Mouse (Mus musculus) right cerebral cortex, adult 2 months (tissue): ENCODE data around the gene Lnx1.
A peak's percentile ranks its signal among the peaks of the same experiment; 100 is the strongest.

Experiments
- DNase-seq, 2 experiments: peaks; one replicate each; pipeline ENCODE4 v3.0.0; 2021 to 2022; ENCODE audit warnings: low spot score in 2 of 2

Lnx1 gene

GRCm38 (mm10) chr5:74653766-74654165 is 48.9 kb downstream of the Lnx1 start:
- no peak for DNase-seq

- no peak for DNase-seq
These were observed 53.6 kb downstream of the Lnx1 start for GRCm38 (mm10) chr5:74649122-74649521.

DNA sequence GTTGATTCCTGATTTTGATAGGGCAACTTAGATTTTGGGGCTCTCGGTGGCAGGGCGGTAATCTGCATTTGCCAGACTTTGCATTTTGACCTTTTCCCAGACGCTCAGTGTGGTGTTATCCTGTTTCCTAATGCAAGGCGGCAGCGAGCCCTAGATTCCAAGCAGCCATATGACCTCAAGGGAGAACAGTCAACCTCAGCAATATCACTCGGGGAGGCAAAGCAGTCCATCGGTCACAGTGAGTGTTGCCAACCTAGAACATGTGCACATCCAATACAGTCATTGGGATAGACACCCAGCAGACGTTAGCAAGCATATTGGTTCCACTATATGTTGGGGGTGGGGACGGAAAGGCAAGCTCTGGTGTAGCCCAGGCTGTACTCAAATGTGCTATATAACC is 54.5 kb downstream of the Lnx1 start:
- no peak for DNase-seq

GRCm38 (mm10) chr5:74647584-74647984 is 55.1 kb downstream of the Lnx1 start:
- DNase-seq: no peak

- no peak for DNase-seq
These were observed 60.4 kb downstream of the Lnx1 start for GRCm38 (mm10) chr5:74642291-74642690.

- peak; percentile 13 to 19 for DNase-seq
These were observed 61.7 kb downstream of the Lnx1 start for GRCm38 (mm10) chr5:74641000-74641399.

DNA sequence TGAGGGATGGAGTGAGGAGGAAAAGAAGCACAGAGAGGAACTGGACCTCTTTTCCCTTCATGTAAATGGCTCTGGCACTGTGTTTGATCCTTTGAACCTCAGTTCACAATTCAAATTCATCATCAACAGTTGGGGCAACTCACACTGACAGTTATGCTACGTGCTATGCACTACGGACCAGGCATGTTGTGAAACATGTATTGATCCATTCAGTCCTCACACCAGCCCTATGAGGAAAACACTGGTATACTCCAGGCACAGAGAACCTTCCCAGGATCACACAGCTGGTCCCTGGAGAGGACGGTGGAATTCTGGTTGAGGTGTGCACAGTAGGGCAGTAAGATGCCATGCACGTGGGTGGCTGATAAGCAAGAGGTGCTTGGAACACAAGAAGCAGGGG is 62.2 kb downstream of the Lnx1 start:
- DNase-seq: no peak

DNA sequence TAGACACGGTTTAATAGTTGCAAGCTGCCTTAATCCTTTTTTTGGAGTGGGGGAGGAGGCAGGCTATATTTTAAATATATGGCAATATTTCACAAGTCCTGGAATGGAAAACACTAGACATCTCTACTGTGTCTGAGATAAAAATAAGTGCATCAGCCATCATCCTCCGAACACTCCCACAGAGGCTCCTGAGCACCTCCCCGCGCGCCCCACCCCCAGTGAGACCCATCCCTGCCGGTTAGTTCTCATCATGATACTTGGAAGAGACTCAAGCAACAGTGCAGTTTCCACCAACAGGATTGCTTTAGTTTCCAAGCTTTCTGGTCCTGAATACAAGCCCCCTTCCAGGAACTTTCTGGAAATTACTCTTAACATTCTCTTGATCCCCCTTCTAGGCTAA is 63.2 kb downstream of the Lnx1 start:
- peak; percentile 18 to 21 for DNase-seq

- DNase-seq: no peak
These were observed 68.3 kb downstream of the Lnx1 start for GRCm38 (mm10) chr5:74634391-74634790.

DNA sequence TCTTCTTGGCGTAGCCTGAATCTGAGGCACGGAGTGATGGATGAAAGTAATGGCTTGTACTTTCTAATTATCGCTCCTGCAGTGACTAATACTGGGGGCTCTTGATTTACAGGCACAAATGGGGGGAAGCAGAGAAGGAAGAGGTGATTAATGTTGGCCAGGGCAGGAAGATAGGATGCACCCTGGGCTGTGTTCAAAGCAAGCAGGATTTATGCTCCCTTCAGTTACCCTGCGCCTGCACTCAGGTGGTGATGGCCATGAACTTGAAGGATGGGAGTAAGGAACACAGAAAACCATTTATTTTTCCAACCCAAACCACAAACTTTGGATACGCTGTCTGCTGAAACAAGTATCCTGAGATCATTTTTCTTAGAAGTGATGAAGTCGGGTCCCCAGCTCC is 69.3 kb downstream of the Lnx1 start:
- DNase-seq: no peak

DNA sequence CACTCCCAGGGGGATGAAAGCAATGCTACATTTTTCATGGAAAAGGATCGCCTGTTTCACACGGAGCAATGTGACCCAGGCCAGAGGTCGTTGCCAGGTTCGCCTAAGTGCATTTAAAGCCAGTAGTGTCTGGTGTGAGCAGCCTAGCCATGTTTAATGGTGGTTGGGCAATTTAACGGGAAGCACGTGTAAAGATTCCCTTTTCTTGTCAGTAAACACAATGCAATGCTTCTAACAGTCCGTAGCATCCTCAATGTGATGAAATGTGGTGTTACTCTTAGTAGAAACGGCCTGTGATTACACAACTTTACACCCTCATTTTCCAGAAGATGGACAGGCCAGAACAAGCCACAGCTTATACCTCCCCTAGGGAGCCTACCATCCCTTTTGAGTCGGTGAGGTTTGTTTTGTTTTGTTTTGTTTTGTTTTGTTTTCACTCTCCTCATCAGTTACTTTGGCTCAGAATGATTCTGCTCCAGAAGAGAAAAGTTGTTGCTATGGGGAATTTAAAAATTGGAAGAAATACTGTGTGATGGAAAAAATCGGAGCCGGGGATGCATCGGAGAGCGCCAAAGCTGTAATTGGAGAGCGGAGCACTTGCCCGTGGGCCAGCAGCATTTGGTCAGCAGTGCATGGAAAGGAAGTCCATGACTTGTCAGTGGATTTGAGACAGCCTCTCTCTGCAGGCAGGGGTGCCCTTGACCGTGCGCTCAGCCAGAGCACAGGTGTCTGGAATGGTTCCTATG is 70.2 kb downstream of the Lnx1 start:
- no peak for DNase-seq

DNA sequence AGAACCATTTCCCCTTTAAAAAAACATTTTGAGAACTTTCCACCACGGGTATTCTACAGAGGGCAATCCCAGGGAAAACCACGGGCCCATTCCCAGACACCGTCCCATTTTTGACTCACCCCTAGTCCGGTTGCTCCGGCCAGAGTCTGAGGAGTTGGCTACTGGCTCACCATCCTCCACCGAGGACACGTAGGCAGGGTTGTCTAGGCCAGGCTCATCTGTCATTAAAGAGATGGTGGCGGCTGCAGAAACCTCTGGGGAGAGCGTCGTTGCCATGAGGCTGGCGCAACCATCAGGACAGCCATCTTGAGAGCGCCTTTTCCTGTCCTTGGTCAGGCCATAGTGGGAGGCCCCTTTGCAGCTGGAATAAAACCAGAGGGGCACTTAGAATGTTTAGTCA is 74.7 kb downstream of the Lnx1 start:
- DNase-seq: no peak

DNA sequence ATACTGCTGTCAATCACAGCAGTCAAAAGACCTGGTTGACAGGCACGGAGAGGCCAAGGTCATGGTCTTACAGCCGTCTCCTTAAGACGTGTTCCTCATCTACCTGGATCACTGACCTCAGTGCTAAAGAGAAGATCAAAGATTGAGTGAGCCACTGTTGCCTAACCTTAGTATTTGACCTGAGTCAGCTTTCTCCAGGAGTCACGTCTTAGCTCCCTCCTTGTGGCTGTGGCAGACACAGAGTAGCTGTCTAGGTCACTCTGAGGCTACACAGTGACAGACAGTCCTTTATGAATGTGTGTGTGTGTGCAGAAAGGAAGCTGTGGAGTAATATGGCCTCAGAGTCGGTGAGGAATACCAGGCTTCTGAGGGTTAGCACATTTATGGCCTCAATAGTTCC is 78.3 kb downstream of the Lnx1 start:
- DNase-seq: no peak

- DNase-seq: no peak
These were observed 79.3 kb downstream of the Lnx1 start for GRCm38 (mm10) chr5:74623316-74624000.

- DNase-seq: no peak
These were observed 80.8 kb downstream of the Lnx1 start for GRCm38 (mm10) chr5:74621691-74622470.

DNA sequence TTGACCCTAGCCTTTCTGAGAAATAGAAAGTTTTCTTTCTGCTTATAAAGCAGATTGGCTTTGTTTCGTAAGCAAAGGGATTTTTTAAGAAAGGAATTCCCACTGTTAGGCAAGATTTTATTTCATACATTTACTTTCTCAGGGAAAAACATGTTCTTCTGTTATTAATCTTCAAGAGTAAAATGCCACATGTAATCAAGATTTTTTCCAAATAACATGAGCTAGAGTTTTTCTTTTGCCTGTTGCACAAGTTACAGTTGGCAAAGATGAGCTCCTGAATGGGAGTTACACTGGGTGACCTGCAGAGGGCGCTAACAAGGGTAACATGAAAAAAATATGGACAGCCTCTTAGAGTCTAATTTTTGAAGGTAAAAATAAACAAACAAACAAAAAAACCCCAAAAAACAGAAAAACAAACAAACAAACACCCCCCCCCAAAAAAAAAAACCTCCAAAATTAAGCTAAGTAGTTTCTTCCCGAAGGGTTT is 84.1 kb downstream of the Lnx1 start:
- DNase-seq: no peak

GRCm38 (mm10) chr5:74617816-74618572 is 84.7 kb downstream of the Lnx1 start:
- no peak for DNase-seq

DNA sequence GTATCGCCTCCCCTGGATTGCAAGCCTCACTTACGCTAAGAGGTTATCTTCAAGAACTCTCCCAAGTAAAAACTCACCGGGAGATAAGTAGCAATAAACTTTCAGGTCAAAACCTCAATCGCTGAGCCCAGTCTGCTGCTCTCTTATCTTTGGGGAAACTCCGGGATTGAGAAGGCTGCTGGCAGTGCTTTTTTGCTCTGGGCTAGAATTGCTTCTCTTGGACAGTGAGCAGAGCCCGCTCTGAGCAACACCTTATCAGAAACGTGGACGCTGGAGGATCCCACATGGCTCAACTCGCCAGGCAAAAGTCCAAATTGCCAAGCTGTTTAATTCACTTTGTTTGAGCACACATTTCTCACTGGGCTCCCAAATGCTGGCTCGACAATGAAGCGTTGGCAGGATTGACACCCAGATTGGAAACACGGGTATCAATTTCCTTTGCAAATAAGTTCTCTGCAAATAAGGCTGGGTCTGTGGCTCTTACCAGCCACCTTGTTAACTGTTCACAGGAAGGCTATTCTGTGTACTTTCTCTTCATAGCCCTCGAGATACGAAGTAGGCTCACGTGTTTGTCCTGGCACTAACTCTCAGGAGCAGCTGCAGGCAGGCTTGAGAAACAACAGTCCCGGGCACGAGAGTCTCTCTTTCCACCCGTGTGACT is 89.1 kb downstream of the Lnx1 start:
- DNase-seq: no peak

- no peak for DNase-seq
These were observed 90.0 kb downstream of the Lnx1 start for GRCm38 (mm10) chr5:74612713-74613112.

GRCm38 (mm10) chr5:74610511-74610910 is 92.2 kb downstream of the Lnx1 start:
- no peak for DNase-seq

DNA sequence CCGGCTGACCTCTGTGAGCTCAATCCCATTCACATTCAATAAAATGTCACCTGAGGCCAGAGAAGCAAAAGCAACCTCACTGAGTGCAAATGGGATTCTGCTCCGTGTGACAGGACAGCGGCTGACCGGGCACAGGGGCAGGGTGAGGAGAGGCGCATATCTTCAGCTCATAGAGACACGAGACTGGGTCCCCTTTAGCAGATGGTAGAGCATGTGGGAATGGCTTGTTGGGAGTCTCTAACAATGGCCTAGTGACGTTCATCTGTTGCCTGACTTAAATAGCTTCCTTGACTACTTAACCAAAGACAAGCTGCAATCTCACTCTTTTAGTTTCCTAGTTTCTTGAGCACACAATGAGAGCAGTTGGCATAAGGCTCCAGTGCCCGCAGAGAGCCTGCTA is 96.5 kb downstream of the Lnx1 start:
- DNase-seq: no peak
